Mouse (Mus musculus) limb, embryonic 15.5 days (tissue): ENCODE measurements around the gene Ttc22. TPM values are rescaled to one million over a fixed set of nuclear protein-coding genes. Genes with fewer than 3 reads are reported as not detected.
A peak's percentile ranks its signal among the peaks of the same experiment; 100 is the strongest.

Experiments
- ATAC-seq: fragments of 200-750 bp; cut with Nextera tagmentation; 2 replicates; pipeline ENCODE4 v1.8.0; 2017; ENCODE audit warnings: low read depth, moderate TSS enrichment; ENCODE audit not compliant: insufficient number of reproducible peaks, low FRiP score, low TSS enrichment
- H3K27ac ChIP-seq: fragments of 300-500 bp; sonication (generic); 2 replicates; pipeline ENCODE4 v1.5.1; 2015; ENCODE audit warnings: moderate library complexity, mild to moderate bottlenecking, inconsistent platforms
- H3K27me3 ChIP-seq: fragments of 300-500 bp; sonication (generic); 2 replicates; pipeline ENCODE4 v1.6.1; 2015; ENCODE audit warnings: inconsistent platforms
- H3K36me3 ChIP-seq: fragments of 300-500 bp; sonication (generic); 2 replicates; pipeline ENCODE4 v1.6.1; 2015; ENCODE audit warnings: inconsistent platforms
- H3K4me1 ChIP-seq: fragments of 300-500 bp; sonication (generic); 2 replicates; pipeline ENCODE4 v1.6.1; 2015; ENCODE audit warnings: inconsistent platforms
- H3K4me2 ChIP-seq: fragments of 300-500 bp; sonication (generic); 2 replicates; pipeline ENCODE4 v1.6.1; 2015; ENCODE audit warnings: mild to moderate bottlenecking, inconsistent platforms
- H3K4me3 ChIP-seq: fragments of 300-500 bp; sonication (generic); 2 replicates; pipeline ENCODE4 v1.5.1; 2015; ENCODE audit warnings: mild to moderate bottlenecking, inconsistent platforms
- H3K9ac ChIP-seq: fragments of 300-500 bp; sonication (generic); 2 replicates; pipeline ENCODE4 v1.6.1; 2015; ENCODE audit warnings: inconsistent platforms
- H3K9me3 ChIP-seq: fragments of 300-500 bp; sonication (generic); 2 replicates; pipeline ENCODE4 v1.6.1; 2016; ENCODE audit warnings: inconsistent platforms
- WGBS: fragments of 180-500 bp; shearing (Covaris S2); methylation state at CpG from one replicate; pipeline ENCODE4 v1.1.7; 2015; 5-methylcytosine and 5-hydroxymethylcytosine counted together
- polyA plus RNA-seq: library from polyadenylated mRNA; unstranded; fragments of >200 nt; fragmentation: Nextera tagmentation; extraction: Ambion mirVana; gene quantifications from 2 replicates; pipeline ENCODE4 v1.2.1, GENCODE M21; 2015

Ttc22 gene
- polyA plus RNA-seq = 18.7 and 19.2 TPM in 2 replicates

DNA sequence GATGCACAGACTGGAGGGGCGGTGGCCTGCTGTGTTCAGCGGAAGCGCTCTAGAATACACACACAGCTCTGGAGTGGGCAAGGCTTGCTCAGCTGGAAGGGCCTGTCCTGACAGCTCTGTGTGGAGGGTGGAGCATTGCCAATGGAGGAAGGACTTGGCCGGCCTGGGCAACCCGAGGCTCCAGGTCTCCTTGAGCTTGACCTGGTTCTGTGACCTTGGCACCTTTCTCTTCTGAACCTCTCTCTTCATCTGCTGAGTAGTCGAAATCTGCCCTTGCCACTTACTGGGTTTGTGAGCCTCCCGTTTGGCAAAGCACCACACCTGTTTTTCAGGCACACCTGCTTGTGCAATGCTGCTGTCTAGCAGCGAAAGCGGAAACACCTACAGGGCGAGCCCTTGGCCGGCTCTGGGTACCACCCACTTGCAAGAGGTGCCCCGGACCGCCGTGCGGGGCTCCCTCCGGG, at the start of gene Ttc22:
Gene Ttc22 (plus strand): TSS at position 403 of the 464 bp plus-strand sequence.
- Histone ChIP-seq H3K27me3 (peaks cover 45% of the 10 kb centered on the region), H3K4me1 (peaks cover 14% of the 10 kb centered on the region), H3K9ac (no peak within 1 kb of the TSS)

DNA sequence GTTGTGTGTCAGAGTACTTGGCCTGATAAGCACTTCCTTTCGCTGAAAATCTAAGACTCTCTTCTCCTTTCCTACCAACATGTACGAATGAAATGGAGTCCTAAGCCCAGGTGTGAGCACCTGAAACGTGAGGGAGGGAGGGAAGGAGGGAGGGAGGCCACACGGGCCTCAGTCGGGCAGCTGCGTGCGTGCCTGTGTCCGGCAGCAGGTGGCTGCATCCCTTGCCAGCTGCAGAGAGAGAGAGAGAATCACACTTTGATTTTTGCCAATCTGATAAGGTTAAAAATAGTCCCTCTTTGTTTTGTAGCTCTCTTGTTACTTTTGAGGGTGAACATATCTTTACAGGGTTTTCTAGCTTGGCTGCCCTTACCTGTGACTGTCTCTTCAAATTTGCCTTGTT, 47.2 kb upstream of the Ttc22 start:
- Histone ChIP-seq H3K36me3 (peaks cover 80% of the 10 kb centered on the region), H3K4me1 (no peaks in the 10 kb centered on the region; the same call in 1 of the 2 replicates), H3K4me2 (no peak overlapping the region), H3K4me3 (no peak overlapping the region), H3K9me3 (no peaks in the 10 kb centered on the region), H3K9ac (no peak overlapping the region), H3K27me3 (no peaks in the 10 kb centered on the region), H3K27ac (no peak overlapping the region)
- 79% methylated on average over 8 of the region's 8 CpGs for WGBS
- ATAC-seq = no peak

More for the DNA sequence above, at the start of gene Ttc22:
- 22% methylated on average over 16 of the region's 16 CpGs for WGBS
- Histone ChIP-seq H3K4me3 (peak within 1 kb of the TSS; percentile 29), H3K36me3 (no peaks in the 10 kb centered on the region), H3K4me2 (peak within 1 kb of the TSS; percentile 26; the same call in 1 of the 2 replicates), H3K27ac (no peak within 1 kb of the TSS; the same call in 1 of the 2 replicates), H3K9me3 (no peaks in the 10 kb centered on the region)
- ATAC-seq = no peak

DNA sequence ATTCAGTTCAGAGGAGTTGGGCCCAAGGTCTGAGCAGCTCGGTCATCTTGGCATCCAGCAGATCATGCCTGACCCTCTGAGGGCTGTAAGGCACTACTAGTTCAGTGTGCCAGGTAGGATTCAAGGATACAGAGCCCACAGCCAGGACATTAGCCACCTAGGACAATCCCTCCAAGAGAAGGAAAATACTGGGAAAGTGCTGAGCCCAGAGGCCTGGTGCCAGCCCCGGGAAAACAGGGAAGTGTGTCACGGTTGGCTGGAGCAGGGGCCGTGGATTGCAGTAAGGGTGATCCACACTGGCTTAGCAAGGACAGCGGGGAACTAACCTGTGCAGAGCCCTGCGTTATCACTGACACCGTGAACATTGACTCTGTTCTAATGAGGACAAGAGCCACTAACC, 44.7 kb upstream of the Ttc22 start:
- Histone ChIP-seq H3K4me1 (no peaks in the 10 kb centered on the region; the same call in 1 of the 2 replicates), H3K27me3 (no peaks in the 10 kb centered on the region), H3K9me3 (no peaks in the 10 kb centered on the region), H3K9ac (no peak overlapping the region), H3K4me2 (no peak overlapping the region), H3K27ac (peak overlapping the region; percentile 17; the same call in 1 of the 2 replicates), H3K4me3 (no peak overlapping the region), H3K36me3 (peaks cover 86% of the 10 kb centered on the region)
- ATAC-seq = no peak
- 86% methylated on average over 7 of the region's 7 CpGs for WGBS

DNA sequence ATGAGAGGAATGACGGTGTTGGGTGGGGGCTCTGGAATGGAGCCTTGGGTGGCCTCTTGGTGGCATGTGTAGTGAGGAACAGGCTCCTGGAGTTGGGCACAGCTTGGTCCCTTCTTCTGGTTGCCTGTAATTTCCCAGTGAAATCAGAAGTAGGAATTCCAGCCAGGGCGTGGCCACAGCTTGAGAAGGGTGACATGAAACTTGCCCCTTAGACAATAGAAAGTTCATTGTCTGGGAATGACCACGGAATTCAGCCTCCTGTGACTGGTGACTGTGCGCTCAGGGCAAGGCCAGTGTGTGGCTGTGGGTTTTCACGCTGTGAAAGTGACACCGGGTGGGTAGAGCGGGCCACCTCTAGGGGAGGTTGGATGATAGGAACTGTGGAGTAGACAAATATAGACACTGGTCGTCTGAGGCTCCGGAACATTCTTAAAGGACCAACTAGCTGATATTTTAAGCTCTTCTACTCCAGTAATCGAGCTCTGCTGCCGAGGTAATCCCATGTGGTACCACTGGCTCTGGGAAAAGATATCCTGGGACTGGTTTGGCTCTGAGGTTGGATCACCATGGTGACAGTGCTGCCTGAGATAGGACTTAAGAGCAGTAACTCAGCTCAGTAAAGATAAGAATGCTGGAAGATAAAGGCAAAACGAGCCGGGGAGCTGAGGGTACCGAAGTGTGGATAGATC, 40.9 kb upstream of the Ttc22 start:
- 92% methylated on average over 14 of the region's 14 CpGs for WGBS
- H3K27me3 ChIP-seq = no peaks in the 10 kb centered on the region
- H3K9me3 ChIP-seq = no peaks in the 10 kb centered on the region
- no peak for ATAC-seq
- no peak overlapping the region for H3K4me3 ChIP-seq
- H3K27ac ChIP-seq = no peak overlapping the region
- peaks cover 87% of the 10 kb centered on the region for H3K36me3 ChIP-seq
- H3K9ac ChIP-seq = no peak overlapping the region
- no peak overlapping the region for H3K4me2 ChIP-seq
- no peaks in the 10 kb centered on the region; the same call in 1 of the 2 replicates for H3K4me1 ChIP-seq

DNA sequence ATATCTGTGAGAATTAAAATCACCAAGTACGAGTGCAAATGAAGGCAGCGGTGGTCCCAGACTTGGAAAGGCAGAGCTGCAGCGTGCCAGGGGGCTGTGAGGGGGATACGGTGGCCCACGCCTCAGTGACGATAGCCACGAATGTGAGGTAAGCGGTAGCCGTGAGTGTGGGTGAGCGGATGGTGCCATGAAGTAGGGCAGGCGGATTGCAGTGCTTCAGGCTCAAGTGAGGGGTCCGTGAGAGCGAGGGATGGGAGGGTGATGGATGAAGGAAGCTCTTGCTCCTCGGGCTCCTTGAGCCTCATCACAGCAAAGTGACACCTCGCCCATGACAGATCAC, 40.4 kb upstream of the Ttc22 start:
- no peak overlapping the region for H3K4me2 ChIP-seq
- no peak overlapping the region for H3K4me3 ChIP-seq
- WGBS = 91% methylated on average over 15 of the region's 15 CpGs
- H3K9ac ChIP-seq = no peak overlapping the region
- H3K27me3 ChIP-seq = no peaks in the 10 kb centered on the region
- no peak overlapping the region for H3K27ac ChIP-seq
- H3K36me3 ChIP-seq = peaks cover 88% of the 10 kb centered on the region
- no peaks in the 10 kb centered on the region for H3K4me1 ChIP-seq
- no peaks in the 10 kb centered on the region for H3K9me3 ChIP-seq
- no peak for ATAC-seq

DNA sequence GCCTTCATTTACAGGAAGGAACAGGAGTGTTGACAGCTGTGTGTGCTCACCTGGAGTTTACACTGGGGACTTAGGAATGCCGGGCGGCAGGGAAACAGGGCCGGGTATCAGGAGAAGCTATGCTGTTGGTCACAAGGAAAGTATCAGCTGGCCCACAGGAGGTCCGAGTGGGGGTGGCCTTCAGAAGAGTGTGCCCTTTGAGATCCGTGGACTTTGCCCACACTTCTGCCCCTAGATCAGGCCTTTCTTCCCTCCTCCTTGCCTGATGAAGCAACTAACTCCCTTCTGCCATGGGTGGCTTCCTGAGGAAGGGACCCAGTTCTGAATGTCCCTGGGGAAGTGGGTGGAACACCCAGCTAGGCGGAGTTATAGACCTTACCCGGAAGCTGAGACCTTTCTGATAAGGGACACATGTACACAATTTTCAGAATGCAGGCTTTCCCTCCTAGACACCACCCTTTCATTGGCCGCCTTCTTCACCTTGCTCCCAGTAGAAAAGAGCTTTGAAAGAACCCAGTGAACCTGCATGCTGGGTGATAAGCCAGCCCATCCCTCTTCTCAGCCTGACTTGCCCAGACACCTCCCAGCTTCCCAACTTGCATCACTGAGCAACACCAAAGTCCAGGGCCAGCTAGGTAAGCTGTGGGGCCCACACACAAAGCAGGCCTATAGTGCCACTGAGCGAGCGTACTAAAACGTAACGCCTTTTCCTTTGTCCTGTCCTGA, 39.6 kb upstream of the Ttc22 start:
- Histone ChIP-seq H3K27ac (0 out of 2 replicates have a peak overlapping the region, but pooled peaks have one; percentile 17), H3K27me3 (no peaks in the 10 kb centered on the region), H3K9ac (no peak overlapping the region), H3K4me2 (no peak overlapping the region), H3K4me1 (no peaks in the 10 kb centered on the region), H3K4me3 (no peak overlapping the region), H3K36me3 (peaks cover 86% of the 10 kb centered on the region), H3K9me3 (no peaks in the 10 kb centered on the region)
- 89% methylated on average over 12 of the region's 12 CpGs for WGBS
- no peak for ATAC-seq

DNA sequence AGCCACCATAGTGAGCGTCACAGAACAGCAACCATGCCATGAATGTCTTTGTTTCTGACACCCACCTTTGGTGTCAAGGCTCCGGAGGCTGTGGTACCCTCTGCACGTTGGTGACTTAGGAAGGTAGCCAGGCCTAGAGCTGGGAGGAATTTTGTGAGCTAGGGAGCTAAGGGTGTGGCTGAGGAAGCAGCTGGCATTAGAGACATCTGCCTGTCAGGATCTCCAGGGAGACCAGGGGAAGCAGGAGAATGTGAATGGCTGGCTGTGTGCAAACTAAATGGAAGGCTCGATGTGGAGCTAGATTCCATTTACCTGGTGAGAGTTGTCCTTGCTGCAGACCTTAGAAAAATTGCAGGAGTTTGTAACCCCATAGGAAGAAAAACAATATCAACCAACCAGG, 37.6 kb upstream of the Ttc22 start:
- 86% methylated on average over 4 of the region's 4 CpGs for WGBS
- ATAC-seq = no peak
- Histone ChIP-seq H3K27me3 (no peaks in the 10 kb centered on the region), H3K4me2 (no peak overlapping the region), H3K4me3 (no peak overlapping the region), H3K27ac (no peak overlapping the region), H3K4me1 (no peaks in the 10 kb centered on the region), H3K36me3 (peaks cover 81% of the 10 kb centered on the region), H3K9ac (no peak overlapping the region), H3K9me3 (no peaks in the 10 kb centered on the region)

DNA sequence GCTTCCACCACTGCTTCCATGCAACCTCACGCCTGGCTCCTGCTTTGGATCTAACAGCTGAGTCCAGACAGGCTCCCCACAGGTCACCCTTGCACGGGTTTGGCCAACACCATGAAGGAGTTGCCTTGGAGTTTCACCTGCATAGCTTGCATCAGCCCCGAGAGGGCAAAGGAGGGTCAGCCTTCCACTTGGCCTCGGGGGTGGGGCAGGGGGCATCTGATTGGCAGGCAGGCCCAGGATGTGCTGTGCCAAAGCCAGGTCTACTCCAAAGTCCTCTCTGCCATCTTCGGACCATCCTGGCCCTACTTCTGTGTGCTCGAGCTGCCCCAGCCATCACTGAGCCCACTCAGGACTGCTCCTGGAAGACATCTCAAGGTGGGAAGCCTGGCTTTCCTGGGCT, 35.2 kb upstream of the Ttc22 start:
- Histone ChIP-seq H3K27ac (no peak overlapping the region), H3K27me3 (no peaks in the 10 kb centered on the region), H3K36me3 (peaks cover 63% of the 10 kb centered on the region), H3K9me3 (no peaks in the 10 kb centered on the region), H3K4me1 (no peaks in the 10 kb centered on the region), H3K4me2 (no peak overlapping the region), H3K9ac (no peak overlapping the region), H3K4me3 (no peak overlapping the region)
- ATAC-seq = no peak
- 88% methylated on average over 6 of the region's 6 CpGs for WGBS

DNA sequence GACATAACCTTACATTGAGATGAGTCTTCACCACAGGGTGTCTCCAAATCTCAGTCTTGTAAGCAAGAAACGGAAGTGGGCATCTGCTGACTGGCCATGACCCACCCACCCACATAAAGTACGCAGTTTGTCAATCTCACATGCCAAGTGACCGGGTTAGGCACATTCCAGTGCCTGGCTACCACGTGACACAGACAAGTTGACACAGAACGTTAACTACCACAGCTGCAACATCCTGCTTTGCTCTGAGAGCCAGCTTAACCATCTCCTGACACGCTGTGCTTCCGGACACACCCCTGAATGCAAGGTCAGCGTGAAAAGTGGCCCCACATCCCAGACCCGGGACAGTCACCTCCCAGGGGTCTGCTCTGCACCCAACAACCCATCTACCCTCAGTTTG, 32.1 kb upstream of the Ttc22 start:
- no peaks in the 10 kb centered on the region for H3K4me1 ChIP-seq
- no peak overlapping the region for H3K4me3 ChIP-seq
- no peak for ATAC-seq
- H3K27me3 ChIP-seq = no peaks in the 10 kb centered on the region
- WGBS = 62% methylated on average over 9 of the region's 9 CpGs
- H3K36me3 ChIP-seq = peaks cover 38% of the 10 kb centered on the region
- no peak overlapping the region for H3K9ac ChIP-seq
- no peak overlapping the region for H3K4me2 ChIP-seq
- H3K27ac ChIP-seq = no peak overlapping the region
- H3K9me3 ChIP-seq = no peaks in the 10 kb centered on the region

DNA sequence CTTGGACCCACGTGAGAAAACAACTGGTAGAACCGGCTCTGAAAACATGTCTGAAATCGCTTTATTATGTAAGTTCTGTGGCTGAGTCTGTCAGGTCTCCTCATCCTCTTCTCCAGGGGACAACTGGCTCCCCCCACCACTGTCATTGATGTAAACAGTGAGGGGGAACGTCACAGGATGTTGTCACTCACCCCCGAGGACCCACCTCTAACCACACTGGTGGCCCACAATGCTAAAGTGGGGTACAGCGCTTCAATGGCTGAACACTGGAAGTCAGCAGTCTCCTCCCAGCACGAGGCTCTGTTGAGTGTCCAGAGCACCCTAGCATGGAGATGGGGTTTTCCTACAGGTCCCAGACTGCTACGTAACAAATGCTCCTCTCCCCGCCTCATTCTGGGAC, 31.4 kb upstream of the Ttc22 start:
- H3K27me3 ChIP-seq = no peaks in the 10 kb centered on the region
- H3K27ac ChIP-seq = no peak overlapping the region
- H3K4me1 ChIP-seq = no peaks in the 10 kb centered on the region
- WGBS = 81% methylated on average over 9 of the region's 9 CpGs
- H3K4me3 ChIP-seq = no peak overlapping the region
- H3K36me3 ChIP-seq = peaks cover 33% of the 10 kb centered on the region
- H3K4me2 ChIP-seq = no peak overlapping the region
- H3K9ac ChIP-seq = no peak overlapping the region
- no peak for ATAC-seq
- no peaks in the 10 kb centered on the region for H3K9me3 ChIP-seq

DNA sequence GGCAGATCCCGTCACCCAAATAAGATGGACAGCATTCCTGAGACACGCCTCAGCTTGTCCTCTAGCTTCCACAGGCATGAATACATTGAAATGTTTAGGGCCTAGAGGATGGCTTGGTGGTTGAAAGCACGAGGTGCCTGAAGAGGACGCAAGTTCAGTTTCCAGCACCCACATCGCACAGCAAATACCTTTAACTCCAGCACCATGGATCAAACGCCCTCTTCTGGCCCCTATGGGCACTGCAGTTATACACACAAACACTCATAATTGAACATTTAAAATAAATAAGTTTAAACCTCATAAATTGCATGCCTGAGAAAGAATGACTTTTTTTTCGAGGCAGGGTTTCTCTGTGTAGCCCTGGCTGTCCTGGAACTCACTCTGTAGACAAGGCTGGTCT, 28.6 kb upstream of the Ttc22 start:
- H3K4me3 ChIP-seq = no peak overlapping the region
- no peak overlapping the region for H3K27ac ChIP-seq
- no peak for ATAC-seq
- H3K9me3 ChIP-seq = no peaks in the 10 kb centered on the region
- H3K36me3 ChIP-seq = peaks cover 8% of the 10 kb centered on the region; the same call in 1 of the 2 replicates
- H3K4me1 ChIP-seq = no peaks in the 10 kb centered on the region
- H3K4me2 ChIP-seq = no peak overlapping the region
- WGBS = 49% methylated on average over 7 of the region's 7 CpGs
- no peaks in the 10 kb centered on the region for H3K27me3 ChIP-seq
- H3K9ac ChIP-seq = no peak overlapping the region

DNA sequence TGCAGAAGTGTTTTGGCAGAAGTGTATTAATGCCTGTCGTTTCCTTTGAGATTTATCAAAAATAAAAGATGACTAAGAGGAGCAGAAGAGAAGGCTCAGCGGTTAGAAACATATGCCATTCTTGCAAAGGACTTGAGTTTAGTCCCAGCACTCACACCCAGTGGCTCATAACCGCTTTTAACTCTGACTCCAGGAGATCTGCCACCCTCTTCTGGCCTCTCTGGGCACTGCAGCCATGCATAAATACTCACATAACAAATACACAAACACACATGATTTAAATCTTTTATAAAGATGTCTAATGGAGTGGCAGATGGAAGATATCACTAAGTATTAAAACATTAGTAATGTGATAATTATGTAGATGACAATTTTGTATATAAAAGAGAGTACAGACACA, 26.0 kb upstream of the Ttc22 start:
- H3K4me1 ChIP-seq = no peaks in the 10 kb centered on the region
- no peak for ATAC-seq
- H3K4me2 ChIP-seq = no peak overlapping the region
- peaks cover 3% of the 10 kb centered on the region; the same call in 1 of the 2 replicates for H3K36me3 ChIP-seq
- H3K9me3 ChIP-seq = no peaks in the 10 kb centered on the region
- H3K27ac ChIP-seq = no peak overlapping the region
- H3K4me3 ChIP-seq = no peak overlapping the region
- H3K27me3 ChIP-seq = no peaks in the 10 kb centered on the region
- no peak overlapping the region for H3K9ac ChIP-seq
- WGBS = 64% methylated on average over 3 of the region's 3 CpGs
